In the genomic region with DNA sequence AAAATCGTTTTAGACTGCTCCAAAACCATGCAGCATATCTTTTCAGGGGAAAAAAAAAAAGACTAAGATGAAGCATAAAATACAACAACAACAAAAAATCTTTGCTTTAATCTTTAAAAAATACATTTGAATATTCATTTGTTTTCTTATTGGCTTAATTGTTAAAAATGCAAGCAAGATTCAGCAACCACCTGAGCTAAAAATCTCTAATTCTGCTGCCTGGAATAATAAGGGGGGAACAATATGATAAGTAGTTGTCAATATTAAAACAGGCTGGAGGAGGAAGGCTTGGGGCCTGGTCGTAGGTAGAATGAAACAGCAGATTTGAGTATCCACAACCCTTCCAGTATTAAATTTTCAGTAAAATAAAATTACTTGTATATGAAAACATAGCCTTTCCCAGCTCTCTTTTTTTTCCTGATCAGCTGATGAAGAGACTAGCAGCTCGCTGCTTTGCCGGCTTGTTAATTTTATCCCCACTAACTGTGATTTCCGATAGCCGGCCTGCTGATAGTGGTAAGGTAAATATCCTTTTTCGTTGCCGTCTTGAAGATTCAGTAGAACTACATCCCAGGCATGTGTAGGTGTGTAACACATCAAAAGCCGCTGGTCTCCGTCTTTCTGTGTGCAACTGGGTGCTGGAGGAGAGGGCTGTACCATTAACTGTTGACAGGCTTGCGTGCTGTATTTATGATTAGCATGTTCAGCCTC, we compare ENCODE assay signal across 8 mouse cellular contexts.
A peak's percentile ranks its signal among the peaks of the same experiment; 100 is the strongest.
DNase-seq lines count a peak whose midpoint lies in the region; ATAC-seq lines count a peak whose summit lies in the region.

No protein-coding gene starts in this region.

- H3K4me2 ChIP-seq in lung, embryonic 16.5 days (ENCODE audit: low read depth, low read length), result peak overlapping the region; percentile 86
- peak overlapping the region; percentile 69 for H3K4me2 ChIP-seq in hindbrain, embryonic 16.5 days (ENCODE audit: low read length)
- H3K4me2 ChIP-seq in midbrain, embryonic 11.5 days, result peak overlapping the region; percentile 76

- WGBS in lung, embryonic 16.5 days, result 15% methylated on average over 11 of the region's 11 CpGs
- 13% methylated on average over 11 of the region's 11 CpGs for WGBS in hindbrain, embryonic 16.5 days
- WGBS in midbrain, embryonic 11.5 days, result 39% methylated on average over 11 of the region's 11 CpGs

- H3K9me3 ChIP-seq in lung, embryonic 16.5 days (ENCODE audit: control insufficient read depth, low read length), result no peaks in the 10 kb centered on the region
- H3K9me3 ChIP-seq in hindbrain, embryonic 16.5 days (ENCODE audit: control insufficient read depth, low read length), result no peaks in the 10 kb centered on the region
- H3K9me3 ChIP-seq in midbrain, embryonic 11.5 days (ENCODE audit: control insufficient read depth, low read length), result no peaks in the 10 kb centered on the region

- H3K9ac ChIP-seq in lung, embryonic 16.5 days (ENCODE audit: low read length), result peak overlapping the region; percentile 71
- H3K9ac ChIP-seq in hindbrain, embryonic 16.5 days (ENCODE audit: low read depth, low read length), result peak overlapping the region; percentile 63
- H3K9ac ChIP-seq in midbrain, embryonic 11.5 days (ENCODE audit: low read length), result peak overlapping the region; percentile 79

- no peaks in the 10 kb centered on the region for H3K27me3 ChIP-seq in lung, embryonic 16.5 days (ENCODE audit: control insufficient read depth, insufficient read depth, low read depth, low read length)
- H3K27me3 ChIP-seq in hindbrain, embryonic 16.5 days (replicated peaks; ENCODE audit: control insufficient read depth, insufficient read depth, low read length), result no peaks in the 10 kb centered on the region
- no peaks in the 10 kb centered on the region for H3K27me3 ChIP-seq in midbrain, embryonic 11.5 days (ENCODE audit: control insufficient read depth, insufficient read depth, low read length)

- peak overlapping the region; percentile 100 for H3K27ac ChIP-seq in lung, embryonic 16.5 days (ENCODE audit: low read length)
- peak overlapping the region; percentile 87 for H3K27ac ChIP-seq in hindbrain, embryonic 16.5 days (ENCODE audit: low read depth, low read length)
- H3K27ac ChIP-seq in midbrain, embryonic 11.5 days (ENCODE audit: low read depth, low read length), result peak overlapping the region; percentile 98

- peaks cover 30% of the 10 kb centered on the region for H3K4me1 ChIP-seq in lung, embryonic 16.5 days (replicated peaks; ENCODE audit: control insufficient read depth, insufficient read depth, low read length)
- H3K4me1 ChIP-seq in hindbrain, embryonic 16.5 days (ENCODE audit: control insufficient read depth, insufficient read depth, low read depth, low read length), result peaks cover 14% of the 10 kb centered on the region
- peaks cover 14% of the 10 kb centered on the region for H3K4me1 ChIP-seq in midbrain, embryonic 11.5 days (ENCODE audit: control insufficient read depth, insufficient read depth, low read length)

- peak overlapping the region; percentile 63 for H3K4me3 ChIP-seq in lung, embryonic 16.5 days (ENCODE audit: low read length)
- peak overlapping the region; percentile 56 for H3K4me3 ChIP-seq in hindbrain, embryonic 16.5 days (ENCODE audit: low read length)
- H3K4me3 ChIP-seq in midbrain, embryonic 11.5 days (ENCODE audit: low read depth, low read length), result peak overlapping the region; percentile 39; the same call in 1 of the 2 replicates

- peak; percentile 27 to 77 for DNase-seq in adrenal gland, adult (ENCODE audit: inconsistent age in 2 of 2, low spot score in 1 of 2)
- no peak for DNase-seq in adrenal gland, postnatal 4 days (ENCODE audit: low spot score in 2 of 2)
- no peak for DNase-seq in lung, adult 18-20 months
- peak; percentile 92 for DNase-seq in midbrain, embryonic 11.5 days (ENCODE audit: low spot score, missing footprints)
- DNase-seq in urinary bladder, postnatal 25 days (ENCODE audit: low spot score), result no peak
- DNase-seq in natural killer cell, adult 2 months (ENCODE audit: low spot score in 2 of 2), result no peak

- peaks cover 4% of the 10 kb centered on the region; the same call in 1 of the 2 replicates for H3K36me3 ChIP-seq in lung, embryonic 16.5 days (ENCODE audit: control insufficient read depth, insufficient read depth, low read length)
- no peaks in the 10 kb centered on the region for H3K36me3 ChIP-seq in hindbrain, embryonic 16.5 days (ENCODE audit: control insufficient read depth, insufficient read depth, low read length)
- H3K36me3 ChIP-seq in midbrain, embryonic 11.5 days (ENCODE audit: control insufficient read depth, insufficient read depth, low read length), result no peaks in the 10 kb centered on the region

- ATAC-seq in lung, embryonic 16.5 days (ENCODE audit: low read depth), result no peak
- ATAC-seq in hindbrain, embryonic 16.5 days, result 0 out of 2 replicates have a peak, but pooled peaks have one; percentile 10
- no peak for ATAC-seq in midbrain, embryonic 11.5 days (ENCODE audit: low FRiP score)

Comparison
In these comparisons a context has a peak if more than half of its experiments do, and no peak if none do; other contexts are left out.
1. DNase-seq: peak in adrenal gland, adult (2 of 2) and midbrain, embryonic 11.5 days (single experiment); none in adrenal gland, postnatal 4 days (0 of 2), lung, adult 18-20 months (0 of 2), urinary bladder, postnatal 25 days (single experiment) and natural killer cell, adult 2 months (0 of 2).
2. Peak in every context shown above with its lines, with median percentiles within 50 percentile points of each other: H3K27ac ChIP-seq, H3K4me2 ChIP-seq, H3K4me3 ChIP-seq and H3K9ac ChIP-seq.